Mouse (Mus musculus) embryonic facial prominence, embryonic 15.5 days (tissue): ENCODE data around the gene Gm11146. TPM values are rescaled to one million over a fixed set of nuclear protein-coding genes. Genes with fewer than 3 reads are reported as not detected.
A peak's percentile ranks its signal among the peaks of the same experiment; 100 is the strongest.

Experiments used
- ATAC-seq: fragments of 200-750 bp; cut with Nextera tagmentation; 2 replicates; pipeline ENCODE4 v1.8.0; 2017; ENCODE audit warnings: low read depth, moderate TSS enrichment; ENCODE audit not compliant: insufficient number of reproducible peaks, low FRiP score, low TSS enrichment
- H3K27ac ChIP-seq: fragments of 300-500 bp; sonication (generic); replicated peaks from 2 replicates; pipeline ENCODE4 v1.5.1; 2015; ENCODE audit warnings: mild to moderate bottlenecking, inconsistent platforms
- H3K27me3 ChIP-seq: fragments of 300-500 bp; sonication (generic); 2 replicates; pipeline ENCODE4 v1.6.1; 2015; ENCODE audit warnings: inconsistent platforms
- H3K36me3 ChIP-seq: fragments of 300-500 bp; sonication (generic); 2 replicates; pipeline ENCODE4 v1.6.1; 2015; ENCODE audit warnings: mild to moderate bottlenecking, inconsistent platforms
- H3K4me1 ChIP-seq: fragments of 300-500 bp; sonication (generic); 2 replicates; pipeline ENCODE4 v1.6.1; 2015; ENCODE audit warnings: inconsistent platforms
- H3K4me2 ChIP-seq: fragments of 300-500 bp; sonication (generic); replicated peaks from 2 replicates; pipeline ENCODE4 v1.6.1; 2015; ENCODE audit warnings: mild to moderate bottlenecking, inconsistent platforms
- H3K4me3 ChIP-seq: fragments of 300-500 bp; sonication (generic); replicated peaks from 2 replicates; pipeline ENCODE4 v1.5.1; 2015; ENCODE audit warnings: mild to moderate bottlenecking, inconsistent platforms
- H3K9ac ChIP-seq: fragments of 300-500 bp; sonication (generic); 2 replicates; pipeline ENCODE4 v1.6.1; 2015; ENCODE audit warnings: inconsistent platforms
- H3K9me3 ChIP-seq: fragments of 300-500 bp; sonication (generic); replicated peaks from 2 replicates; pipeline ENCODE4 v1.6.1; 2016; ENCODE audit warnings: inconsistent platforms
- WGBS: fragments of 180-500 bp; shearing (Covaris S2); methylation state at CpG from one replicate; pipeline ENCODE4 v1.1.7; 2015; 5-methylcytosine and 5-hydroxymethylcytosine counted together
- microRNA counts: library from miRNA; unstranded; fragments of <30 nt; microRNA quantifications from one replicate; lab custom pipeline; 2016
- microRNA-seq: library from miRNA; unstranded; fragments of <30 nt; microRNA quantifications from one replicate; pipeline ENCODE4, GENCODE M21; 2016; ENCODE audit warnings: borderline number of aligned reads
- polyA plus RNA-seq: library from polyadenylated mRNA; unstranded; fragments of >200 nt; fragmentation: Nextera tagmentation; extraction: Ambion mirVana; gene quantifications from 2 replicates; pipeline ENCODE4 v1.2.1, GENCODE M21; 2015

Gm11146 gene
- polyA plus RNA-seq, 1 experiment from 2014 or later, result not detected

GRCm38 (mm10) chr16:77556446-77557105 lies 45.3 kb downstream of the Gm11146 start:
- H3K27me3 ChIP-seq, result no peaks in the 10 kb centered on the region
- H3K27ac ChIP-seq, result no peak overlapping the region
- no peak overlapping the region for H3K4me2 ChIP-seq
- H3K9ac ChIP-seq, result no peak overlapping the region
- H3K4me1 ChIP-seq, result no peaks in the 10 kb centered on the region
- no peaks in the 10 kb centered on the region for H3K36me3 ChIP-seq
- H3K4me3 ChIP-seq, result no peak overlapping the region
- no peak for ATAC-seq
- no peaks in the 10 kb centered on the region for H3K9me3 ChIP-seq
- 69% methylated on average over 10 of the region's 10 CpGs for WGBS

GRCm38 (mm10) chr16:77551051-77551450 lies 50.8 kb downstream of the Gm11146 start:
- Histone ChIP-seq H3K4me3 (no peak overlapping the region), H3K27me3 (no peaks in the 10 kb centered on the region), H3K4me1 (no peaks in the 10 kb centered on the region), H3K4me2 (no peak overlapping the region), H3K36me3 (no peaks in the 10 kb centered on the region), H3K27ac (no peak overlapping the region), H3K9me3 (no peaks in the 10 kb centered on the region), H3K9ac (no peak overlapping the region)
- 54% methylated on average over 3 of the region's 3 CpGs for WGBS
- ATAC-seq, result no peak

MicroRNA genes within 50 kb of the gene (microRNA counts, 519-probe panel; counts per million panel counts)
- microRNA mmu-miR-125b-5p (lab: Ali Mortazavi, UCI) (5,412 counts per million, percentile 100 among the panel's probes with 10 or more counts), microRNA mmu-miR-99a (lab: Ali Mortazavi, UCI) (3,954 counts per million, percentile 92 among the panel's probes with 10 or more counts)

Small RNAs within 50 kb of the gene (microRNA-seq; reads per million reads assigned to microRNA genes)
- gene Mir125b-2 (587 reads per million, percentile 73 among the genes with 10 or more reads in this experiment), gene Mir99a (70,208 reads per million, percentile 99 among the genes with 10 or more reads in this experiment), gene Mirlet7c-1 (222 reads per million, percentile 64 among the genes with 10 or more reads in this experiment)
